Mouse (Mus musculus): ENCODE data around the gene Esyt1. TPM values are rescaled to one million over a fixed set of nuclear protein-coding genes. Genes with fewer than 3 reads are reported as not detected.
A peak's percentile ranks its signal among the peaks of the same experiment; 100 is the strongest.

Esyt1 gene
- 17.3 and 17.8 TPM in 2 replicates for polyA plus RNA-seq (2014; fragmentation: Nextera tagmentation; extraction: Ambion mirVana)

- peak within 1 kb of the TSS; percentile 64 to 87 for H3K4me3 ChIP-seq (ENCODE audit: control insufficient read depth in 1 of 2, insufficient read depth in 1 of 2, low read depth in 1 of 2, low read length in 2 of 2)
- H3K4me2 ChIP-seq (ENCODE audit: low read length) = peak within 1 kb of the TSS; percentile 98
- peak within 1 kb of the TSS; percentile 89 for H3K9ac ChIP-seq (ENCODE audit: low read length)
- under 1% methylated on average over 37 of the region's 37 CpGs for whole genome bisulfite sequencing
- peak within 1 kb of the TSS; percentile 59 to 84 for H3K27ac ChIP-seq (replicated peaks in 1 of 2; ENCODE audit: control insufficient read depth in 1 of 2, insufficient read depth in 1 of 2, low read depth in 2 of 2, low read length in 2 of 2)
- H3K36me3 ChIP-seq (ENCODE audit: control insufficient read depth, insufficient read depth, low read length) = peaks cover 16% of the 10 kb centered on the region
- peaks cover 7 to 13% of the 10 kb centered on the region in 2 experiments; a peak in 3 of 4 replicates for H3K4me1 ChIP-seq (ENCODE audit: control insufficient read depth in 2 of 2, insufficient read depth in 2 of 2, low read length in 2 of 2)
- peak; percentile 98 for ATAC-seq (ENCODE audit: insufficient number of reproducible peaks, insufficient read depth, low FRiP score, low read depth)
- H3K9me3 ChIP-seq (ENCODE audit: control insufficient read depth, low read length) = no peaks in the 10 kb centered on the region
- no peaks in the 10 kb centered on the region for H3K27me3 ChIP-seq (ENCODE audit: control insufficient read depth, insufficient read depth, low read length)
Measured at GRCm38 (mm10) chr10:128525671-128526308, at the start of gene Esyt1. TSS of gene Esyt1 (minus strand) at chr10:128525871.

GRCm38 (mm10) chr10:128575063-128575462, 49.4 kb upstream of the Esyt1 start:
- no peak overlapping the region for H3K27ac ChIP-seq (replicated peaks in 1 of 2; ENCODE audit: control insufficient read depth in 1 of 2, insufficient read depth in 1 of 2, low read depth in 2 of 2, low read length in 2 of 2)
- H3K9me3 ChIP-seq (ENCODE audit: control insufficient read depth, low read length) = no peaks in the 10 kb centered on the region
- 90% methylated on average over 2 of the region's 2 CpGs for WGBS
- H3K27me3 ChIP-seq (ENCODE audit: control insufficient read depth, insufficient read depth, low read length) = no peaks in the 10 kb centered on the region
- no peak overlapping the region for H3K4me3 ChIP-seq (ENCODE audit: control insufficient read depth in 1 of 2, insufficient read depth in 1 of 2, low read depth in 1 of 2, low read length in 2 of 2)
- peaks cover 30% of the 10 kb centered on the region for H3K36me3 ChIP-seq (ENCODE audit: control insufficient read depth, insufficient read depth, low read length)
- H3K4me2 ChIP-seq (ENCODE audit: low read length) = no peak overlapping the region
- no peak for ATAC-seq (ENCODE audit: insufficient number of reproducible peaks, insufficient read depth, low FRiP score, low read depth)
- no peaks in the 10 kb centered on the region for H3K4me1 ChIP-seq (ENCODE audit: control insufficient read depth in 2 of 2, insufficient read depth in 2 of 2, low read length in 2 of 2)
- no peak overlapping the region for H3K9ac ChIP-seq (ENCODE audit: low read length)

GRCm38 (mm10) chr10:128565788-128566531, 40.3 kb upstream of the Esyt1 start, which contains the start of gene Pa2g4:
TSS of gene Pa2g4 (minus strand) at chr10:128565987.
- WGBS = under 1% methylated on average over 58 of the region's 58 CpGs
- H3K9me3 ChIP-seq (ENCODE audit: control insufficient read depth, low read length) = no peaks in the 10 kb centered on the region
- peak within 1 kb of the TSS; percentile 76 to 95 for H3K4me3 ChIP-seq (ENCODE audit: control insufficient read depth in 1 of 2, insufficient read depth in 1 of 2, low read depth in 1 of 2, low read length in 2 of 2)
- peak within 1 kb of the TSS; percentile 94 for H3K4me2 ChIP-seq (ENCODE audit: low read length)
- H3K4me1 ChIP-seq (ENCODE audit: control insufficient read depth in 2 of 2, insufficient read depth in 2 of 2, low read length in 2 of 2) = peaks cover 3 to 14% of the 10 kb centered on the region in 2 experiments; a peak in 3 of 4 replicates
- H3K27me3 ChIP-seq (ENCODE audit: control insufficient read depth, insufficient read depth, low read length) = no peaks in the 10 kb centered on the region
- peak within 1 kb of the TSS; percentile 97 for H3K9ac ChIP-seq (ENCODE audit: low read length)
- peak within 1 kb of the TSS; percentile 95 to 97 for H3K27ac ChIP-seq (replicated peaks in 1 of 2; ENCODE audit: control insufficient read depth in 1 of 2, insufficient read depth in 1 of 2, low read depth in 2 of 2, low read length in 2 of 2)
- ATAC-seq (ENCODE audit: insufficient number of reproducible peaks, insufficient read depth, low FRiP score, low read depth) = peak; percentile 97
- H3K36me3 ChIP-seq (ENCODE audit: control insufficient read depth, insufficient read depth, low read length) = peaks cover 45% of the 10 kb centered on the region

- Histone ChIP-seq H3K9ac (ENCODE audit: low read length) (peak overlapping the region; percentile 97), H3K27me3 (ENCODE audit: control insufficient read depth, insufficient read depth, low read length) (no peaks in the 10 kb centered on the region), H3K9me3 (ENCODE audit: control insufficient read depth, low read length) (no peaks in the 10 kb centered on the region), H3K4me2 (ENCODE audit: low read length) (peak overlapping the region; percentile 94), H3K4me3 (ENCODE audit: control insufficient read depth in 1 of 2, insufficient read depth in 1 of 2, low read depth in 1 of 2, low read length in 2 of 2) (peak overlapping the region; percentile 74 to 95), H3K36me3 (ENCODE audit: control insufficient read depth, insufficient read depth, low read length) (peaks cover 50% of the 10 kb centered on the region), H3K27ac (replicated peaks in 1 of 2; ENCODE audit: control insufficient read depth in 1 of 2, insufficient read depth in 1 of 2, low read depth in 2 of 2, low read length in 2 of 2) (peak overlapping the region; percentile 86 to 95), H3K4me1 (ENCODE audit: control insufficient read depth in 2 of 2, insufficient read depth in 2 of 2, low read length in 2 of 2) (peaks cover 3 to 14% of the 10 kb centered on the region in 2 experiments; a peak in 3 of 4 replicates)
- peak; percentile 28 for ATAC-seq (ENCODE audit: insufficient number of reproducible peaks, insufficient read depth, low FRiP score, low read depth)
- under 1% methylated on average over 44 of the region's 46 CpGs for WGBS
Measured at GRCm38 (mm10) chr10:128565206-128565787, 39.6 kb upstream of the Esyt1 start.

- Histone ChIP-seq H3K9me3 (ENCODE audit: control insufficient read depth, low read length) (no peaks in the 10 kb centered on the region), H3K4me3 (ENCODE audit: control insufficient read depth in 1 of 2, insufficient read depth in 1 of 2, low read depth in 1 of 2, low read length in 2 of 2) (no peak overlapping the region), H3K4me2 (ENCODE audit: low read length) (no peak overlapping the region), H3K27ac (replicated peaks in 1 of 2; ENCODE audit: control insufficient read depth in 1 of 2, insufficient read depth in 1 of 2, low read depth in 2 of 2, low read length in 2 of 2) (no peak overlapping the region), H3K27me3 (ENCODE audit: control insufficient read depth, insufficient read depth, low read length) (no peaks in the 10 kb centered on the region), H3K36me3 (ENCODE audit: control insufficient read depth, insufficient read depth, low read length) (peaks cover 54% of the 10 kb centered on the region), H3K4me1 (ENCODE audit: control insufficient read depth in 2 of 2, insufficient read depth in 2 of 2, low read length in 2 of 2) (peaks cover 3 to 14% of the 10 kb centered on the region in 2 experiments; a peak in 3 of 4 replicates), H3K9ac (ENCODE audit: low read length) (0 out of 2 replicates have a peak overlapping the region, but pooled peaks have one; percentile 97)
- 85% methylated on average over 6 of the region's 6 CpGs for WGBS
- no peak for ATAC-seq (ENCODE audit: insufficient number of reproducible peaks, insufficient read depth, low FRiP score, low read depth)
Measured at GRCm38 (mm10) chr10:128563544-128563943, 37.9 kb upstream of the Esyt1 start.

GRCm38 (mm10) chr10:128556963-128557362, 31.3 kb upstream of the Esyt1 start:
- H3K9me3 ChIP-seq (ENCODE audit: control insufficient read depth, low read length) = no peaks in the 10 kb centered on the region
- H3K27me3 ChIP-seq (ENCODE audit: control insufficient read depth, insufficient read depth, low read length) = no peaks in the 10 kb centered on the region
- H3K36me3 ChIP-seq (ENCODE audit: control insufficient read depth, insufficient read depth, low read length) = peaks cover 50% of the 10 kb centered on the region
- H3K9ac ChIP-seq (ENCODE audit: low read length) = no peak overlapping the region
- H3K4me1 ChIP-seq (ENCODE audit: control insufficient read depth in 2 of 2, insufficient read depth in 2 of 2, low read length in 2 of 2) = no peaks in the 10 kb centered on the region
- no peak overlapping the region for H3K4me2 ChIP-seq (ENCODE audit: low read length)
- 84% methylated on average over 6 of the region's 6 CpGs for WGBS
- no peak overlapping the region for H3K27ac ChIP-seq (replicated peaks in 1 of 2; ENCODE audit: control insufficient read depth in 1 of 2, insufficient read depth in 1 of 2, low read depth in 2 of 2, low read length in 2 of 2)
- H3K4me3 ChIP-seq (ENCODE audit: control insufficient read depth in 1 of 2, insufficient read depth in 1 of 2, low read depth in 1 of 2, low read length in 2 of 2) = no peak overlapping the region
- no peak for ATAC-seq (ENCODE audit: insufficient number of reproducible peaks, insufficient read depth, low FRiP score, low read depth)

GRCm38 (mm10) chr10:128556286-128556685, 30.6 kb upstream of the Esyt1 start:
- no peaks in the 10 kb centered on the region for H3K4me1 ChIP-seq (ENCODE audit: control insufficient read depth in 2 of 2, insufficient read depth in 2 of 2, low read length in 2 of 2)
- no peaks in the 10 kb centered on the region for H3K27me3 ChIP-seq (ENCODE audit: control insufficient read depth, insufficient read depth, low read length)
- H3K9ac ChIP-seq (ENCODE audit: low read length) = no peak overlapping the region
- no peak for ATAC-seq (ENCODE audit: insufficient number of reproducible peaks, insufficient read depth, low FRiP score, low read depth)
- H3K27ac ChIP-seq (replicated peaks in 1 of 2; ENCODE audit: control insufficient read depth in 1 of 2, insufficient read depth in 1 of 2, low read depth in 2 of 2, low read length in 2 of 2) = no peak overlapping the region
- H3K4me2 ChIP-seq (ENCODE audit: low read length) = no peak overlapping the region
- peaks cover 43% of the 10 kb centered on the region for H3K36me3 ChIP-seq (ENCODE audit: control insufficient read depth, insufficient read depth, low read length)
- H3K4me3 ChIP-seq (ENCODE audit: control insufficient read depth in 1 of 2, insufficient read depth in 1 of 2, low read depth in 1 of 2, low read length in 2 of 2) = no peak overlapping the region
- no peaks in the 10 kb centered on the region for H3K9me3 ChIP-seq (ENCODE audit: control insufficient read depth, low read length)
